Mouse (Mus musculus) thymus, postnatal 25 days (tissue): ENCODE data around the gene Sla2.
"Not testable (repeated sequence)": the region's sequence is repeated elsewhere in the genome, so short reads cannot be mapped to it uniquely, and the experiment has no call there.

Experiments used
- DNase-seq: peaks from one replicate; pipeline ENCODE4 v3.0.0; 2022

The Sla2 gene

GRCm38 (mm10) chr2:156838839-156839238 is 48.2 kb downstream of the Sla2 start:
- no peak for DNase-seq

- DNase-seq = no peak
Measured at GRCm38 (mm10) chr2:156834336-156834735, 52.7 kb downstream of the Sla2 start.

- DNase-seq = not testable (repeated sequence)
Measured at GRCm38 (mm10) chr2:156825128-156825527, 61.9 kb downstream of the Sla2 start.
